Mouse (Mus musculus) bone marrow macrophage, adult 2 months (primary cell): Measurements from ENCODE around the gene Prpf31.

Experiments
- CTCF ChIP-seq: IDR thresholded peaks from 2 replicates; pipeline ENCODE4 v1.5.1; 2012; ENCODE audit warnings: low read depth, mild to moderate bottlenecking, low read length, moderate library complexity
- POLR2A ChIP-seq: IDR thresholded peaks from 2 replicates; pipeline ENCODE4 v1.6.1; 2012; ENCODE audit warnings: mild to moderate bottlenecking, low read depth, low read length, borderline replicate concordance

DNA sequence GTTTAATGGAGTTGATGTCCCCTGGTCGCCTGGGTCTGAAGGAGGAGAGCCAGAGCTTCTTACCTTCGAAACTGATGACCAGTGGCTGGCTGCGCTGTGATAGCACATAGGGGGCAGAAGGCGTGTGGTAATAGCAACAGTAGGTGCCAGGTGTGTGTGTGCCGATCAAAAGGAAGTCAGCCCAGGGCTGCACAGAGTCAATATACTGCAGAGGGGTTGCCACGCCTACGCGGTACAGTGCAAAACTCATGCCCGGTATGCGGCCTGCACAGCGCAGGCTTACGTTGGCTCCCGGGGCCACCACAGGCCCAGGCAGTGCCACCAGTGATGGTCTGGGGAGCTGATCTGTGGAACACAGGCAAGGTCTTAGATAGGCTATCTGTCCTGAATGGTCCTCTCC is 18.8 kb upstream of the Prpf31 start:
- TF ChIP-seq CTCF (no peak), POLR2A (no peak)
